Mouse (Mus musculus): ENCODE measurements around the gene Cul7. TPM values are rescaled to one million over a fixed set of nuclear protein-coding genes. Genes with fewer than 3 reads are reported as not detected.

The Cul7 gene
- not detected for polyA plus RNA-seq (2014; fragmentation: Illumina TruSeq; extraction: RNeasy Lipid Tissue Mini Kit (QIAGEN cat#74804); ENCODE audit: low replicate concordance)

GRCm38 (mm10) chr17:46650232-46651031 is at the start of gene Cul7:
Cul7 (plus strand) TSS chr17:46650337.

GRCm38 (mm10) chr17:46628791-46629684 is 21.1 kb upstream of the Cul7 start, which contains the start of gene Ptk7:
Ptk7 (minus strand) TSS chr17:46629504.

GRCm38 (mm10) chr17:46645561-46646321 is 4.4 kb upstream of the Cul7 start, which contains the start of the genes Klc4 and Mrpl2:
Klc4 (minus strand) TSS chr17:46646022.
Mrpl2 (plus strand) TSS chr17:46646229.

GRCm38 (mm10) chr17:46673850-46674529 is 23.9 kb downstream of the Cul7 start, which contains the start of gene Rrp36:
Rrp36 (minus strand) TSS chr17:46674352.

GRCm38 (mm10) chr17:46678416-46678815 is 28.3 kb downstream of the Cul7 start, which contains the start of gene Mea1:
Mea1 (plus strand) TSS chr17:46678793.

GRCm38 (mm10) chr17:46680760-46681373 is 30.7 kb downstream of the Cul7 start, which contains the start of gene Klhdc3:
Klhdc3 (minus strand) TSS chr17:46680914.

GRCm38 (mm10) chr17:46704887-46705835 is 55.0 kb downstream of the Cul7 start, which contains the start of gene Ppp2r5d:
Ppp2r5d (minus strand) TSS chr17:46705111.

GRCm38 (mm10) chr17:46710959-46711597 is 60.9 kb downstream of the Cul7 start, which contains the start of gene Pex6:
Pex6 (plus strand) TSS chr17:46711463.

Other genes starting within 250 kb of the Cul7 start
- gene Crip3, start 221.4 kb upstream of the Cul7 start, polyA plus RNA-seq (2014; fragmentation: Illumina TruSeq; extraction: RNeasy Lipid Tissue Mini Kit (QIAGEN cat#74804); ENCODE audit: low replicate concordance) = not detected
- gene Slc22a7, start 211.9 kb upstream of the Cul7 start, polyA plus RNA-seq (2014; fragmentation: Illumina TruSeq; extraction: RNeasy Lipid Tissue Mini Kit (QIAGEN cat#74804); ENCODE audit: low replicate concordance) = not detected
- not detected for gene Ttbk1, start 162.7 kb upstream of the Cul7 start, polyA plus RNA-seq (2014; fragmentation: Illumina TruSeq; extraction: RNeasy Lipid Tissue Mini Kit (QIAGEN cat#74804); ENCODE audit: low replicate concordance)
- 2.1 TPM for gene Dnph1, start 153.6 kb upstream of the Cul7 start, polyA plus RNA-seq (2014; fragmentation: Illumina TruSeq; extraction: RNeasy Lipid Tissue Mini Kit (QIAGEN cat#74804); ENCODE audit: low replicate concordance)
- gene Cul9, start 103.9 kb upstream of the Cul7 start, polyA plus RNA-seq (2014; fragmentation: Illumina TruSeq; extraction: RNeasy Lipid Tissue Mini Kit (QIAGEN cat#74804); ENCODE audit: low replicate concordance) = not detected
- 0.15 TPM for gene Srf, start 94.2 kb upstream of the Cul7 start, polyA plus RNA-seq (2014; fragmentation: Illumina TruSeq; extraction: RNeasy Lipid Tissue Mini Kit (QIAGEN cat#74804); ENCODE audit: low replicate concordance)
- gene Ptk7, start 20.8 kb upstream of the Cul7 start, polyA plus RNA-seq (2014; fragmentation: Illumina TruSeq; extraction: RNeasy Lipid Tissue Mini Kit (QIAGEN cat#74804); ENCODE audit: low replicate concordance) = not detected
- 0.33 TPM for gene Klc4, start 4.3 kb upstream of the Cul7 start, polyA plus RNA-seq (2014; fragmentation: Illumina TruSeq; extraction: RNeasy Lipid Tissue Mini Kit (QIAGEN cat#74804); ENCODE audit: low replicate concordance)
- gene Mrpl2, start 4.1 kb upstream of the Cul7 start, polyA plus RNA-seq (2014; fragmentation: Illumina TruSeq; extraction: RNeasy Lipid Tissue Mini Kit (QIAGEN cat#74804); ENCODE audit: low replicate concordance) = not detected
- gene Rrp36, start 24.0 kb downstream of the Cul7 start, polyA plus RNA-seq (2014; fragmentation: Illumina TruSeq; extraction: RNeasy Lipid Tissue Mini Kit (QIAGEN cat#74804); ENCODE audit: low replicate concordance) = 2.2 TPM
- gene Mea1, start 28.5 kb downstream of the Cul7 start, polyA plus RNA-seq (2014; fragmentation: Illumina TruSeq; extraction: RNeasy Lipid Tissue Mini Kit (QIAGEN cat#74804); ENCODE audit: low replicate concordance) = 1.9 TPM
- gene Klhdc3, start 30.6 kb downstream of the Cul7 start, polyA plus RNA-seq (2014; fragmentation: Illumina TruSeq; extraction: RNeasy Lipid Tissue Mini Kit (QIAGEN cat#74804); ENCODE audit: low replicate concordance) = 4.2 TPM
- 9.8 TPM for gene Ppp2r5d, start 54.8 kb downstream of the Cul7 start, polyA plus RNA-seq (2014; fragmentation: Illumina TruSeq; extraction: RNeasy Lipid Tissue Mini Kit (QIAGEN cat#74804); ENCODE audit: low replicate concordance)
- not detected for gene Pex6, start 61.1 kb downstream of the Cul7 start, polyA plus RNA-seq (2014; fragmentation: Illumina TruSeq; extraction: RNeasy Lipid Tissue Mini Kit (QIAGEN cat#74804); ENCODE audit: low replicate concordance)
- not detected for gene Gnmt, start 78.8 kb downstream of the Cul7 start, polyA plus RNA-seq (2014; fragmentation: Illumina TruSeq; extraction: RNeasy Lipid Tissue Mini Kit (QIAGEN cat#74804); ENCODE audit: low replicate concordance)
- gene Cnpy3, start 101.9 kb downstream of the Cul7 start, polyA plus RNA-seq (2014; fragmentation: Illumina TruSeq; extraction: RNeasy Lipid Tissue Mini Kit (QIAGEN cat#74804); ENCODE audit: low replicate concordance) = 1.9 TPM
- gene Ptcra, start 113.4 kb downstream of the Cul7 start, polyA plus RNA-seq (2014; fragmentation: Illumina TruSeq; extraction: RNeasy Lipid Tissue Mini Kit (QIAGEN cat#74804); ENCODE audit: low replicate concordance) = not detected
- gene 2310039H08Rik, start 122.3 kb downstream of the Cul7 start, polyA plus RNA-seq (2014; fragmentation: Illumina TruSeq; extraction: RNeasy Lipid Tissue Mini Kit (QIAGEN cat#74804); ENCODE audit: low replicate concordance) = 11.9 TPM
- 16.6 TPM for gene Rpl7l1, start 132.3 kb downstream of the Cul7 start, polyA plus RNA-seq (2014; fragmentation: Illumina TruSeq; extraction: RNeasy Lipid Tissue Mini Kit (QIAGEN cat#74804); ENCODE audit: low replicate concordance)
- 5.5 TPM for gene Bicral, start 208.1 kb downstream of the Cul7 start, polyA plus RNA-seq (2014; fragmentation: Illumina TruSeq; extraction: RNeasy Lipid Tissue Mini Kit (QIAGEN cat#74804); ENCODE audit: low replicate concordance)
- gene Tbcc, start 240.3 kb downstream of the Cul7 start, polyA plus RNA-seq (2014; fragmentation: Illumina TruSeq; extraction: RNeasy Lipid Tissue Mini Kit (QIAGEN cat#74804); ENCODE audit: low replicate concordance) = 0.52 TPM

Measured in small intestine, adult 10 weeks (tissue).